21 mouse cellular contexts compared by ENCODE assay signal in genomic region chr17:14860220-14860619, GRCm38 (mm10).
DNase-seq lines count a peak whose midpoint lies in the region; ATAC-seq and TF ChIP-seq lines count a peak whose summit lies in the region.
"Had no signal": no experiment of that assay in that cellular context is flagged by ENCODE, and none has a peak within 500 bp of the region (broad histone marks: within the 10 kb centered on the region; RNA-seq: fewer than 3 reads in every experiment).

No protein-coding gene starts in this region.

- no peaks in the 10 kb centered on the region for H3K79me2 ChIP-seq in myocyte (ENCODE audit: control insufficient read depth, insufficient read depth)

- H3K36me3 ChIP-seq in kidney, adult 2 months (ENCODE audit: control insufficient read depth, insufficient read depth, low read length): no peaks in the 10 kb centered on the region
- H3K36me3 ChIP-seq in lung, postnatal 0 days (ENCODE audit: insufficient read depth, low read length): no peaks in the 10 kb centered on the region
- no peaks in the 10 kb centered on the region for H3K36me3 ChIP-seq in myocyte (ENCODE audit: control insufficient read depth, insufficient read depth)
- H3K36me3 ChIP-seq: heart, embryonic 10.5 days; hindbrain, embryonic 15.5 days; limb, embryonic 13.5 days; liver, embryonic 12.5 days had no signal

- H3K27me3 ChIP-seq in kidney, adult 2 months (replicated peaks; ENCODE audit: control insufficient read depth, insufficient read depth, low read length): no peaks in the 10 kb centered on the region
- H3K27me3 ChIP-seq in lung, postnatal 0 days (replicated peaks; ENCODE audit: insufficient read depth, low read length): no peaks in the 10 kb centered on the region
- H3K27me3 ChIP-seq in myocyte (ENCODE audit: control insufficient read depth, insufficient read depth, insufficient read length): no peaks in the 10 kb centered on the region
- H3K27me3 ChIP-seq: forebrain, embryonic 13.5 days; hindbrain, embryonic 15.5 days; limb, embryonic 13.5 days; liver, embryonic 12.5 days had no signal

- 77% methylated on average over 1 of the region's 1 CpGs for WGBS in kidney, adult 2 months
- WGBS in lung, postnatal 0 days: 57% methylated on average over 1 of the region's 1 CpGs

- peak; percentile 21 to 46 for DNase-seq in cerebellum, postnatal 25 days
- no peak for DNase-seq in cerebellum, adult 9-10 months
- DNase-seq in kidney, adult 2 months: no peak
- no peak for DNase-seq in kidney, adult 11 months
- DNase-seq in lung, postnatal 0 days (ENCODE audit: low spot score): no peak
- no peak for DNase-seq in lung, adult 18-20 months
- no peak for DNase-seq in Muller cell, postnatal 12 days (ENCODE audit: inconsistent ontology term)
- DNase-seq: adrenal gland, adult 2 months; B cell, adult 2 months; cerebellum, adult 8-10 months; kidney, postnatal 10 days; layer of hippocampus, postnatal 36 days; right cerebral cortex, postnatal 14 days had no signal

- H3K27ac ChIP-seq in kidney, adult 2 months (ENCODE audit: insufficient read depth, low read depth, low read length): no peak overlapping the region
- H3K27ac ChIP-seq in lung, postnatal 0 days (ENCODE audit: low read length): no peak overlapping the region
- H3K27ac ChIP-seq: forebrain, embryonic 13.5 days; heart, embryonic 10.5 days; hindbrain, embryonic 15.5 days; limb, embryonic 13.5 days; liver, embryonic 12.5 days had no signal

- H3K4me1 ChIP-seq in kidney, adult 2 months (ENCODE audit: control insufficient read depth, insufficient read depth, low read length): no peaks in the 10 kb centered on the region
- H3K4me1 ChIP-seq in lung, postnatal 0 days (ENCODE audit: insufficient read depth, low read depth, low read length): no peaks in the 10 kb centered on the region
- H3K4me1 ChIP-seq: forebrain, embryonic 13.5 days; heart, embryonic 10.5 days; hindbrain, embryonic 15.5 days; limb, embryonic 13.5 days; liver, embryonic 12.5 days had no signal

- H3K9me3 ChIP-seq in lung, postnatal 0 days (ENCODE audit: low read length): no peaks in the 10 kb centered on the region
- H3K9me3 ChIP-seq: forebrain, embryonic 13.5 days; heart, embryonic 10.5 days; hindbrain, embryonic 15.5 days; liver, embryonic 12.5 days had no signal

- TF ChIP-seq POLR2A in kidney, adult 2 months (IDR thresholded peaks at IDR 0.05; ENCODE audit: low read depth, low read length): no peak
- TF ChIP-seq POLR2A in myocyte (IDR thresholded peaks at IDR 0.05; ENCODE audit: insufficient read length, low read depth): no peak

- no peak for ATAC-seq in lung, postnatal 0 days
- ATAC-seq: forebrain, embryonic 13.5 days; intestine, embryonic 16.5 days; liver, embryonic 12.5 days had no signal

- no peak for TF ChIP-seq EP300 in lung, postnatal 0 days (IDR thresholded peaks at IDR 0.05)

- H3K4me3 ChIP-seq in kidney, adult 2 months (ENCODE audit: insufficient read depth, low read depth, low read length): no peak overlapping the region
- no peak overlapping the region for H3K4me3 ChIP-seq in lung, postnatal 0 days (ENCODE audit: low read depth, low read length)
- no peak overlapping the region for H3K4me3 ChIP-seq in myocyte
- H3K4me3 ChIP-seq: forebrain, embryonic 13.5 days; heart, embryonic 10.5 days; hindbrain, embryonic 15.5 days; limb, embryonic 13.5 days; liver, embryonic 12.5 days had no signal

- no peak overlapping the region for H3K4me2 ChIP-seq in lung, postnatal 0 days (replicated peaks; ENCODE audit: low read depth, low read length)
- no peak overlapping the region for H3K4me2 ChIP-seq in myocyte (ENCODE audit: low read depth)
- H3K4me2 ChIP-seq: forebrain, embryonic 13.5 days; hindbrain, embryonic 15.5 days; limb, embryonic 13.5 days; liver, embryonic 12.5 days; midbrain, embryonic 11.5 days had no signal

- 0 out of 2 replicates have a peak, but pooled peaks have one; percentile 13 for TF ChIP-seq CTCF in kidney, adult 2 months (conservative IDR thresholded peaks at IDR 0.05; ENCODE audit: insufficient read depth, insufficient read length, low read depth, low read length)
- TF ChIP-seq CTCF in lung, postnatal 0 days (IDR thresholded peaks at IDR 0.05): peak; percentile 33

- no peak overlapping the region for H3ac ChIP-seq in myocyte (ENCODE audit: control insufficient read depth, insufficient read length)

- H3K9ac ChIP-seq in lung, postnatal 0 days (replicated peaks; ENCODE audit: low read depth): no peak overlapping the region
- H3K9ac ChIP-seq: forebrain, embryonic 13.5 days; hindbrain, embryonic 15.5 days; limb, embryonic 13.5 days; liver, embryonic 12.5 days had no signal

TF ChIP-seq in myocyte, 11 proteins besides CTCF, POLR2A, EP300 and RAD21:
- TF ChIP-seq REST (IDR thresholded peaks at IDR 0.05; ENCODE audit: insufficient read depth, insufficient read length) (no peak), MYOD1 (IDR thresholded peaks at IDR 0.05; ENCODE audit: control insufficient read depth in 1 of 3, insufficient read length in 2 of 3, low read depth in 2 of 3) (peak in 2 of 3 experiments; percentile 21 to 26)

Comparison
In these comparisons a context has a peak if more than half of its experiments do, and no peak if none do; other contexts are left out.
1. DNase-seq: peak in cerebellum, postnatal 25 days (2 of 2); none in cerebellum, adult 9-10 months (single experiment), kidney, adult 2 months (single experiment), kidney, adult 11 months (single experiment), lung, postnatal 0 days (single experiment), lung, adult 18-20 months (0 of 2) and Muller cell, postnatal 12 days (single experiment).